Mouse (Mus musculus): Measurements from ENCODE around the gene Ppp1r27.

GRCm38 (mm10) chr11:120505661-120506060 lies 45.3 kb downstream of the Ppp1r27 start:
- no peak for TF ChIP-seq CTCF (IDR thresholded peaks at IDR 0.05; ENCODE audit: borderline replicate concordance, extremely low read depth, insufficient read depth, insufficient read length)
- no peak for TF ChIP-seq POLR2A (IDR thresholded peaks at IDR 0.05; ENCODE audit: borderline replicate concordance, extremely low read depth, insufficient read depth, insufficient read length, poor library complexity, severe bottlenecking)

Data from brain, embryonic 14.5 days (tissue).